Mouse (Mus musculus) cerebellum, postnatal 10 days (tissue): ENCODE measurements at regions not wholly inside any gene's neighbourhood (a gene's known extent, or its start where the extent isn't known, plus 50 kb on each side); places are given as distances from the start of the nearest gene placed in this dataset.
"Not testable (repeated sequence)": the region's sequence is repeated elsewhere in the genome, so short reads cannot be mapped to it uniquely, and the experiment has no call there.

ENCODE experiments used
- DNase-seq, 2 experiments: peaks; one replicate each; pipeline ENCODE4 v3.0.0; 2021; ENCODE audit warnings: mixed read lengths in 2 of 2

DNA sequence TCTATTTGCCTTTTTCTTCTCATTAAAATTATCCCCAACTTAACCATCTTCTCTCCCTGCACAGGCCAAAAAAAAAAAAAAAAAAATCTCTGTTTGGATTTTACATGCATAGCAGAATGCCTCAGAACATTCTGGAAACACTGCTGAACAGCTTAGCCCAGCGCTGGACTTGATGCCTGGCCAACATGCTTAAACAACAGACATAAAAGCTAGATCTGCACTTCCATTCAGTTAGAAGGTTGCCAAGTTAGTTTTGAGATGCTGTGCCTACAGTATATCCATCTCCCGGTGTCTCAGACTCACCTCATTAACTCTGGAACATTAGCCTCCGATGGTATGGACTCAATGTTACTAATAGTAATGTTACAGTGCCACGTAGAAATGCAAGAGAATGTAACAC, 785.6 kb upstream of the Sox9 start:
- DNase-seq: no peak

DNA sequence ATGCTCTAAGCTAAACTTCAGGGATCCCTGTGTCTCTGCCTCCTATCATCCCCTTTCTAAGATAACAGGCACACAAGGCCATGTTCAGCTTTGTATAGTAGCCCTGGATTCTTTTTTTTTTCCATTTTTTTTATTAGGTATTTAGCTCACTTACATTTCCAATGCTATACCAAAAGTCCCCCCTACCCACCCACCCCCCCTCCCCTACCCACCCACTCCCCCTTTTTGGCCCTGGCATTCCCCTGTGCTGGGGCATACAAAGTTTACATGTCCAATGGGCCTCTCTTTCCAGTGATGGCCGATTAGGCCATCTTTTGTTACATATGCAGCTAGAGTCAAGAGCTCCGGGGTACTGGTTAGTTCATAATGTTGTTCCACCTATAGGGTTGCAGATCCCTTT, 771.2 kb upstream of the Sox9 start:
- not testable (repeated sequence) for DNase-seq

DNA sequence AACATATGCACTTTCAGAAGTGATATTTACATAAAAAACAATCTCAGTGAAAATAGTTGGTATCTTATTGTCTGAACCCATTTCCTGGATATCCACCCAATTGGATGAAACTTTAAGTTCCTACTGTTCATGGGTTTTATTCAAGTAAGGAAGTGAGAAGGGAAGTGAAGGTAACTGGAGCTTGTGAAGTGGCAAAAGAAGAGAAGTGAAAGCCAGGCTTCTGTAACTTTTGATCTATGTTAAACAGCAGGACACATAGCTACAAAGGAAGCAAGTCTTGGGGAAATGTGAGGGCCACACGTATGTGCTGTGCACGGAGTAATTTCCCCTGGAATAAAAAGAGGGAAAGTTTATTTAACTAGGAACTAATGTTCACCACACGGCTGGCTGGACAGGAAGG, 764.1 kb upstream of the Sox9 start:
- DNase-seq: no peak

DNA sequence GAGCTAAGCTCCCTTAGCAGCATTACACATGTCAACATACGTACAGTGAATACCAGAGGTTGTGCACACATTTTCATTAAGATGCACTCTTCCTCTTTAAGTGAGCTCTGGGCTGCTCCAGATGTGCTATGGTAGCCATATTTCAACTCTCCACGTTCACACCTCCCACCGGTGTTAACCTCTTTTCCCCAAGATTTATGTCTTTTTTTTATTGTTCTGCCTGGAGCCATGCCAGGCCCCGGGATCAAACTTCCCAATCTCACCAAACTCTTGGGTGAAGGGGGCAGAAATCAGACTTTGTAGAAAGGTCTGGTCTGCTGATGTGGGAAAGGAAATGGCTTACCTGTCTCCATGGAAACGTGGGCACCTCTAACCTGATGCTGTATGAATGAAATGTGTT, 754.0 kb upstream of the Sox9 start:
- DNase-seq: no peak

DNA sequence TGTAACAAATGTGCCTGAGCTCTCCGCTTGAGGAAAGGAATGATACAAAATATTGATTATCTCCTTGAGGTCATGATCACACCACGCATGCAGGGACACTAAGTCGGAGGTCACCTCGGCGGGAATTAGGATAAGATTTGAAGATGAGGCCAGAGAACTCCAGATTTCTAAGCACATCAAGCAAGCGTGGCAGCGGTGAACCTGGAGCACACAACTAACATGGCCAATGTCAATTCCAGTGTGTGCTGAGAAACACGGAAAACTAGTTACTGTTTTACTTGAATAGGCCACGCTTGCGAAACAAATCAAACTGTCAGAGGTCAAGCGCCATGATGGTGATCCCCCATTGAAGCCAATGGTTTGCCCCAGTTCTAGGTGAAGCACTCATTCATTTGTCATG, 743.3 kb upstream of the Sox9 start:
- DNase-seq: no peak

DNA sequence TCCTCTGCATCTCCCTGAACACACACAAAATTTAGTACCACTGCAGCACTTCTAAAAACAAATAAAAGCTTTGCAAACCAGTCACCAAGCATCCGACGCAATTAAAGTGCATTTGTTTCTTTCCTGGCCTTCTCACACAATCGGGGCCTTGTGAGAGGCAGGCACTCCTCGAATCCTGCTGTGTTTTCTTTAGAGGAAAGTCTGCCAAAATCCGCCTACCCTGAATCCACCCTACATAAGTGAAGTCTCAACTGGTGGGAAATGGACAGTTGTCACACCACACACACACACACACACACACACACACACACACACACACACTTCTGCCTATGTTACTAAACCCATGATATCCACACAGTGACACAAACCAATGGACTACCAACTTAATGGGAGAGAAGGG, 737.6 kb upstream of the Sox9 start:
- no peak for DNase-seq

DNA sequence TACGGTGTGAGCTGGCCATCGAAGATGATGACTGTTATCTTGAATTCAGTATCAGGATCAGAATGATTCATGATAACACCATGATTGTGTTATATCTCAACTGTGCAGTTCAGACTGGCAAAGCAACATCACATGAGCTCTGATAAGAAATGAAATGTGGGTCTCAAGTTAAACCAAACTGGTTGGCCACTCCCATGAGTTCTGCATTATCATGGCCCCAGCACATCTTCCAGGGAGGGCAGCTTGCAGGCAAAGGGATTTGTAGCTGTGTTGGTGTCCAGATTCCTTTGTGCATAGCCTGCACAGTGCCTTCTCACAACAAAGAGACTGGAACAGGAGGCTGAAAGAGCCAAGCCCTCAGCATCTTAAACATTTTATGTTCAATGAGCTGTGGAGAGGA, 736.7 kb upstream of the Sox9 start:
- no peak for DNase-seq

DNA sequence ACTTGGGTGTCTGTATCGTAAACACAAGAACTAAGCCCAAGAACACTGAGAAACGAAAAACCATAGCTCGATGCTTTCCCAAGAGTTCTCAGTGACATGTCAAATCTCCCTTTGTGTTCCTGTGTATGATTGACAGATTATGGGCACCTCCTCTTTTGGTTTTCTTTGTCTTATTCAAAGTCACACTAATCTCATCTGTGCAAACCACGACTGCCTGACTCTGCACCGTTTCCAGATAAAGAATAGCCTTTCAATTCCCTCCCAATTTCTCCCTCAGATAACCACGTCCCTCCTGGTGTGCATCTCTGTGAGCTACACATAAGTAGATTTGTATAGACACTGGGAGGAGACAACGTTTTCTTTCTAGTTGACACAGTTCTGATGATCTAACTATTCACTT, 731.7 kb upstream of the Sox9 start:
- no peak for DNase-seq

DNA sequence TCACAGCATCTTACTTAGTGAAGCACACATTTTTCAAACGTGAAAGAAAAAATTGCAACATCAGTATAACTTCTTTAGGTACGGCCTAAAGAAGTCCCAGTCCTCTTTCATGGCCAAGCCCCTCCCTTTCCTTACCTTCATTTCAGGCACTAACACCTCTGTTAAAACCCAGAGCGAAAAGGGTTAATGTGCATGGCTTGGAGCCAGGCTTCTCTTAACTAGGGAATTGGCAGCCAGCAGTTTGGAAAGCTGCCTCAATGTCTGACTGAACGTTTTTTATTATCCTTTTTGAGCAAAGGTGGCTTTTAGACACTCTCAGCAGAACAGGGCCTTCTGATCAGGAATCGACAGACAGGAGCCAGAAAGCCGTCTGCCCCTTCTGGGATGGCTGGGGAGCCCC, 726.4 kb upstream of the Sox9 start:
- peak; percentile 29 to 51 for DNase-seq

DNA sequence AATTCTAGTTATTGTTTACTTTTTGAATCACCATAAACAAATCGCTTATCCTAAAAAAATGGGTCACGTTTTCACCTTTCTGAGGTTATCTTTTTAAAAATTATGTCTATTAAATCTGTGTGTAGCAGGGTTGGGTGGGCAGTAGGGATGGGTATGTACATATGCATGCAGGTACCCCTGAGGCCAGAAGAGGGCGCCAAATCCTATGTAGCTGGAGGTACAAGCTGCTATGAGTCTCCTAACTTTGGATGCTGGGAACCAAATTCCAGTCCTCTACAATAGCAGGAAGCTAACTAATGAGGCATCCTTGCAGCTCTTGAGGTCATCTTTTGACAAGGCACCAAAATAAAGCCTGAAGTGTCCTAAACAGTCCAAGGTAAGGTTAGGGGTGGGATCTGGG, 714.8 kb upstream of the Sox9 start:
- no peak for DNase-seq

DNA sequence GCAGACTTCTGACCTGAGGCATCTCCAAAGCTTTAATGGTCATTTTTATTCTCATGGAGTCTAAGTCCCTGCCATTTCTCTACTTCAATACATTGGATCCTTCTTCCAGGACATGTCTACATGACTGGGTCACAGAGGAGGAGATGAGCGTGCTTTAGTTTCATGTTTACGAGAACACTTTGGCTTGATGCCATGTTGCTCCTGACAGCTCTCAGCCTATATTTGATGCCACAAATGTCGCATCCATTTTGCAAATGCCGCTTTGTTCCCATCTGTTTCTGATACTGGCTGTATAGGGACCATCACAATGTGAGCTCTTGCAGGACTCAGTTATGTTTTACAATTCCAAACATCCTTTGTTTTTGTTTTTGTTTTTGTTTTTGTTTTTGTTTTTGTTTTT, 713.2 kb upstream of the Sox9 start:
- DNase-seq: peak; percentile 7 to 12

DNA sequence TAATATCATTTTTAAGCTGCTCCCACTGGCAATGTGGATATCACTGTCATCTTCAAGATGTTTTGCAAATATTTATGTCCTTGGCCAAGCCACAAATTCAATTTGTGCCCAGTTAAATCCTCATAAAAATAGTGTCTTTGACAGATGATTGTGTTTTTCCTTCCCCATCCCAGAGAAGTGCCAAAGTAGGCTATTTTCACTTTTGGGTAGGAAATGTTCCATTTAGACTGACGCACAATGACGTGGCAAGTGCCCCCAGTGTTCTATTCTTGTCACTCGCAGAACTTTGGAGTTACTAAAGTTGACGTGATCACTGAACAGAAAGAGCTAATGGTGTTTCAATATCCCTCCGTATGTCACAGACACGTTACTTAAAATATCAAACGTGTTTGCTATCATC, 710.5 kb upstream of the Sox9 start:
- no peak for DNase-seq

DNA sequence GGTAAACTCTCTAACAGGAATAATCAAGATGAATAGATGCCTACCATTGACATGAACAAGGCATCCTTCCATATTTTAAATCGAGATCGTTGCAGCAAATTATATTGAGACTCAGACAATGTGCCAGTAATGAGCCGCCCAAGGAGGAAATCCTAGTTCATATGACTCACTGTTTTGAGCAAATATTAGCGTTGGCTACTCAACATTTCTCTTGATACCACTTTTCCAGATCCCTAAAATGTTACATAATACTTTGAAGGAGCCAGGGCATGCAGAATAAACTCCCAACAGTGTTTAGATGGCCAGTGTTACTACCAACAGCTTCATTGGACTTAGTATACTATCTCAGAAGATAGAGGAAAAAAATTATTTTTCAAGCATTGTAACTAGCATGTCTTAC, 700.6 kb upstream of the Sox9 start:
- no peak for DNase-seq

DNA sequence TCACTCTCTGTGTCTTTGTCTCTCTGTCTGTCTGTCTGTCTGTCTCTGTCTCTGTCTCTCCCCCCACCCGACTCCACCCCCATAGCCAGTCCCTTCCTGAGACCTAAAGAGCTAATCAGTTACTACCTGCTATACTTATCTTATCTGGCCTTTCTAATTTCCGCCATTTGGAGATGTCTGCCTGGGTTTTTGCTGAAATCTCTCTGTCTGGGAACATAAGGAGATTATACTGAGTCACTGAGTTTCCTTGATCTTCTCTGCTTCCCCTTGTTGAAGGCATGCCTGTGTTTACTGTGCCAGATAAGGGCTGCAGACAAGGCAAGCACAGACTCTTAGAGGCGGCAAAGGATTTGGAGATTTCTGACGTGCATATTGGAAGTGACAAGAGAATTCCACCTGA, 699.0 kb upstream of the Sox9 start:
- DNase-seq: no peak

DNA sequence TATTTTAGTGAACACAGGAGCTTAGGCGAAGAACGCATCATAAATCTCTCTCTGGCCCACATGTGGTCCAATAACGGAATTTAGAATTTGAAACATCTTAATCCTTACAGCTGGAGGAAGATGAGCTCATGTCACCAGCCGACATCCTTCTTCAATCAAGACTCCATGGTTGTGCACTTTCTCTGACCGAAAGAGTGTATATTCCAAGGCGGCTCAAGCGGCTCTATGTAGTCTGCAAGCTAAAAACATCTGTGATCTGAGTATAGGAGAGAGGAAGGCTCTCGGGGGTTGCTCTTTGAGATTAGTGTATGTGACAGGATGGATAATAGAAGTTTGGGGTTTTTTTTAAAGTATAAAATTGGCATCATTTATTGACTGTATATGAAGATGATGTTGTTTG, 689.9 kb upstream of the Sox9 start:
- no peak for DNase-seq

DNA sequence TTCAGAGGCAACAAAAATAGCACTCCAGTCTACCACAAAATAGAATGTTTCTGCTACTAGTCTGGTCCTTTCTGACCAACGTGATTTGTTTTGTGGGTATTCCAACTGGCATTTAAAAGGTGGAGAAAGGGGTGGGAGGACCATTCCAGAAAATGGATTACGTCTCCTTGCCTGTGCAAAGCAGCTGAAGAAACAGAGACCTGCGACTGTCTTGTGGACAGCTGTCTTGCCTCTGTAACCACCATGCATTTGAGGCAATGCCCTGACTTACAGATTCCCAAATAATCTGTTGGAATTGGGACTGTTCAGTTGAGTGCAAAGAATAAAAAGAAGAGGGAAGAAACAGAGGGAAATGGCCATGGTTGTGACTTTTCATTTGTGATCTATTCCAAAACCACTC, 687.0 kb upstream of the Sox9 start:
- no peak for DNase-seq

DNA sequence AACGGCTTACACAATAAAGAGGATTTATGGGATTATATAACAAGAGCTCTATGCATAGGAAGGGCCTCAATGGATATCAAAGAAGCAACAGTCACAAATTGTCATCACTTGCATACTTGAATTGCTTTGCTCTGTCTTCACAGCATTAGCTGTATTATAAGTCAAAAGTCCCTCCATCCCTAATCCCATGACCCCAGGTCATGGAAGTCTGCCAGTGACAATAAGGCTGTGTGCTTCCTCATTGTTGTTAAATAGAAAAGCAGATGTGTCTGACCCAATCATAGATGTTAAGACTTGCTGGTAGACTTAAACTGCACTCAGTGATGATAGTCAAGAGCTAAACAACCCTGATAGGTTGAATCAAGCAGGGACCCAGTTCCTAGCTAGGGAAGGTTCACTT, 683.9 kb upstream of the Sox9 start:
- DNase-seq: no peak

DNA sequence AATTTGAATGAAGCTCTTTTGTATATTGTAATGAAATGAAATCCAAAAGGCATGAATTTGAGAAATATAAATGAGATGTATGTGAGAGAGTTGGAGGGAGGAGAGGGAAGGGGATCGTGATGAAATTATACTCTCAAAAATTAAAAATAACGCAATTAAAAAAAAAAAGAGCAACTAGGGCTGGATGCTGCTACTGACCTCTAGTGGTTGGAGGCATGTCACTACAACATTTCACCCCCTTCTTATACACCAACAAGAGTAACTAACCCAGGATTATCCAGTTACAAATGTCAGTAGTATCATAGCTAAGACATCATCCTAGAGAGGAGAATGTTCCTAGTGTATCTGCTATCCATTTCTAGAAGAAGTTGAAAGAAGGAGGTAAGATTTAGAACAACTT, 678.8 kb upstream of the Sox9 start:
- peak in 1 of 2 experiments; percentile 21 for DNase-seq

DNA sequence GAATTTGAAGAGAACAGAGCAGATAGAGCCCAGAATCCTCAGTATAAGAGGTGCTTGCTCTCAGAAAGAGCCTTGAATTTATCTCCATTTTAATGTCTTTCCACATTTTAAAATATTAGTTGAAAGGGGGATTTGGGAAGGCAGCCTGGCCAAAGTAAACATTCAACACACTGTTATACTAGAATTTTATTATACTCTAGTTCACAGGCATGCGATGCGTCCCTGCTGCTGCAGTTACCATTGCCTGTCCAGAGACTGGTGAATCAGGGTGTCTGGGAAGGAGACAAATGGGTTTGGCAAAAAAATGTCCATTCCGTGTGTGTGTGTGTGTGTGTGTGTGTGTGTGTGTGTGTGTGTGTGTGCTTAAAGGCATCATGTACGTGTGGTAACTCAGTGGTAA, 675.1 kb upstream of the Sox9 start:
- no peak for DNase-seq

DNA sequence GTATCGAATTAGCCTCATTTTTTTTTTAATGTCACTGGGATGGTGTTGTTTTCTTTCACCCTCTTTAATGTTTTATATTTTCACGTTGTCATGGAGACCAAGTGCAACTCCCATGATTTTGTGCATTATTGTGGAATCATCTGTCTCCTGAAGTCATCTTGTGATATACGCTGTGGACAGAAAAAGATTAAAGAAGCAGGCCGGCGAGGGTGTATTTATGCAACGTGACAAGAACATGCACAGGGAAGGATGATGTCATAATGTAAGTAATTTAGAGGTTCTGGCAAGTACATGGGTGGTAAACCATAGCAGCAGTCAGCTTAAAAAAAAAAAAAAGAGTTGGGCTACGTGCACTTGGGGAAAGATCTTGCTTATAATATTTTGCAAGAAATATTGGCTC, 674.7 kb upstream of the Sox9 start:
- no peak for DNase-seq

DNA sequence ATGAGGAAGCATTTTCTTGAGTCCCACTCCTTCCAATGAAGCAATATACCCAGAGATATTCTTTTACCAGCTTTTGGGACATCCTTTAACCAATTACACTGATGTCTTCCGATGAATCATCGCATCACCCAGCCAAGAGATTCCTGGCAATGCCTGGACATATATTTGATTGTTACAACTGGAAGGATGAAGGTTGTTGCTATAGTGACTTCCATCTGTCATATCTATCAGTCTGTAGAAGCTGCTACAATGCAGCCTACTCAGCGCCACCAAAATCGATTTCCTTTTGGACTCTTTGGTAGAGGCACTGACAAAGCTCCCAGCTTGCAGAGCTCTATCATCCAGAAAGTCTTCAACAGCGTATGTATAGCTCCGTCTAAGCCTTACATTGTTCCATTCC, 661.0 kb upstream of the Sox9 start:
- DNase-seq: no peak

DNA sequence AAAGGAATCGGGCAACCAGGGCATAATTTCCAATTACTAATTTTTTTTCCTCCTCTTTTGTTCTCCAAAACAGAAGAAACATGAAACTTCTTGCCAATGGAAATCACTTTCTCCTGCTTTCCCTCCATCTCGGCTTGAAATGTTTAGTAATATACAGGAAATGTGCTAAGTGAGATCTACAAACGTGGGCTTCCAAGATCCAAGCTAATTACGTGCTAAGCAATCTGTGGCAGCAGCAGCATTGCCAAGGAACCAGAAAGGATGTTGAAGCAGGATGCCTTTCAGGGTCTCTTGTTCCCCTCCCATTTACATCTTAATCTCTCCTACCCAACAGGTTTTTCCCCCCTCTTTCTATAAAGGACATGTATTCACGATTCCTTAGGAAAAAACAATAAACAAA, 660.2 kb upstream of the Sox9 start:
- no peak for DNase-seq

DNA sequence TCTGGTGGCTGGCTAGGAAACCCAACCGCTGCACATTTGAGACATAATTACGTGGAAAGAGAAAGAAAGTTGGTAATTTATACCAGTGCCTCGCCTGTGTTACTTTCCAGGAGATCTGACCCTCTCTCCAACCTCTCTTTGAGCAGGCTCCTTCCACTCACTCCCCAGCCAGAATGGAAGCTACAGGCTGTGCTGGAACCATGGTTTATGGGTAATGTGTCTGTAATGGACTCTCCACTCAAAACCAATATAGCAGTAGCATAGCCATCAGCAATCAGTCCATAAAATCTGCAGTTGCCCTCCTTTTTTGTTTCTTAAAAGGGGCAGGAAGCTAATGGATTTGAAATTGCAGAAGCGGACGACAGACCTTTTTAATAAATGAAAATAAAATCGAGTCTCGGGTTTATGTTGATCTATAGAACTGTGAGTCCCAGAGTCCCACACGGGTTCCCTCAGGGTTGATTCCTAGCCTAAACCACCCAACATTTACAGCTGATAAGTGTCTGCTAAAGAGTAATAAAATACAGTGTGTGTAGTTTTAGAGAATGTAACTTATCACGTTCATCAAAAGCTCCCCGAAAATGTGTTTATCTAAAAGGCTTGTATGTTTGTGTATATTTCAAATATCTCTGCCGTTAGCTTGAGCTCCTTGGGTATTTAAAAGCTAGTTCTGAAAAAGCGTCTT, 656.6 kb upstream of the Sox9 start:
- no peak for DNase-seq

DNA sequence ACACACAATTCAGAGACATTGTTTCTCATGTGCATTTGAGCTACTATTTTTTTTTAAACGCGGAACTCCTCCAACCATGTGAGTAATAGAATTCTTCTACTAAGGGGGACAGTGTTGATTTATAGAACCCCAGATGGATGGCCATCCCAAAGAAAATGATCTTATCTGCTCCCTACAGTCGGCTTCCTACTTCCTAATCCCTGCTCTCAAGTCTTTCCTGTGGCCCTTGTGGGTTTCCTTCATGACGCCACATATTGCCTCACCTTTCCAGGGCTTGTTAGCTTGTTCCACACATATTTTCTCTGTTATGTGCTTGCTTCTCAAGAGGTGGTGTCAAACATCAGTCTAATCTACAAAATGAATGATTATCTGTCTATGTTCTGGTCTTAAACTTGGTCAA, 651.9 kb upstream of the Sox9 start:
- no peak for DNase-seq

DNA sequence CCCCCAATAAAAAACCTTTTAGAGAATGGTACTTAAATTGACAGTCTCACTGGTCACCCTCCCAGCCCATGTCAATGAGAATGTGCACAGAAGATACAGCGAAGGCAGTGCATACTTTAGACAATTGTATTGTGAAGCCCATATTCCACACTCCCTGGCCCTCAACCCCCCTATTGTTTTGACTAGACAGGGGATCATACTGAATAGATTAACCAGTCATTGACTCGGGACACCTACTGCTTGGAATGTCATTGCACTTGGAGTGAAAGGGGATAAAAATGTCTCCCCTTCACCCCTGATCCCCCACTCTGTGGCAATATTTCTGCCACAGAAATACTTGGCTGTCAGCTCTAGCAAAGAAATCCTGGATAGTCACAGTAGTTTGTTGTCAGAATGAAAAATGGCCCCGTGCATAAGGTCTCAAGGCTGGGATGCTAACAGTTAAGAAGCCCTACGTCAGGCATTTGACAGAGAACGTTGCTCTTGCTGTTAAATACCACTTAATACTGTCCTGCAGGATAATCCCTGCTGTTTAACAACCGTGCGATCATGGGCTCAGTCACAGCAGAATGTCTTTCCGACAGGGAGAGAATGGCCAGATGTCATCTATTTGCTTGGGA, 644.5 kb upstream of the Sox9 start:
- no peak for DNase-seq
